Mouse (Mus musculus) intestine, embryonic 16.5 days (tissue): ENCODE measurements at regions not wholly inside any gene's neighbourhood (a gene's known extent, or its start where the extent isn't known, plus 50 kb on each side); places are given as distances from the start of the nearest gene placed in this dataset.

ENCODE experiments used
- ATAC-seq: fragments of 200-750 bp; cut with Nextera tagmentation; 2 replicates; pipeline ENCODE4 v1.8.0; 2017; ENCODE audit warnings: moderate TSS enrichment, moderate library complexity
- H3K27ac ChIP-seq: fragments of 300-500 bp; sonication (generic); 2 replicates; pipeline ENCODE4 v1.5.1; 2014; ENCODE audit warnings: mild to moderate bottlenecking, low read length
- H3K27me3 ChIP-seq: fragments of 300-500 bp; sonication (generic); replicated peaks from 2 replicates; pipeline ENCODE4 v1.6.1; 2014; ENCODE audit warnings: low read length, control low read depth, mixed read lengths; ENCODE audit not compliant: control insufficient read depth, insufficient read depth
- H3K36me3 ChIP-seq: fragments of 300-500 bp; sonication (generic); 2 replicates; pipeline ENCODE4 v1.6.1; 2014; ENCODE audit warnings: low read length, control low read depth; ENCODE audit not compliant: control insufficient read depth, insufficient read depth
- H3K4me1 ChIP-seq: fragments of 300-500 bp; sonication (generic); 2 replicates; pipeline ENCODE4 v1.6.1; 2014; ENCODE audit warnings: low read length, control low read depth, mixed read lengths; ENCODE audit not compliant: control insufficient read depth, insufficient read depth
- H3K4me2 ChIP-seq: fragments of 300-500 bp; sonication (generic); 2 replicates; pipeline ENCODE4 v1.6.1; 2014; ENCODE audit warnings: low read depth, low read length, control low read depth
- H3K4me3 ChIP-seq: fragments of 300-500 bp; sonication (generic); 2 replicates; pipeline ENCODE4 v1.5.1; 2014; ENCODE audit warnings: mild to moderate bottlenecking, low read length
- H3K9ac ChIP-seq: fragments of 300-500 bp; sonication (generic); 2 replicates; pipeline ENCODE4 v1.6.1; 2014; ENCODE audit warnings: low read depth, low read length
- H3K9me3 ChIP-seq: fragments of 300-500 bp; sonication (generic); 2 replicates; pipeline ENCODE4 v1.6.1; 2016; ENCODE audit warnings: low read length, control low read depth; ENCODE audit not compliant: control insufficient read depth
- WGBS: fragments of 180-500 bp; shearing (Covaris S2); extraction: QIAGEN DNeasy Blood & Tissue Kit; methylation state at CpG from one replicate; pipeline ENCODE4 v1.1.7; 2014; 5-methylcytosine and 5-hydroxymethylcytosine counted together

- no peak for ATAC-seq
- H3K9me3 ChIP-seq: no peaks in the 10 kb centered on the region
- H3K4me3 ChIP-seq: no peak overlapping the region
- H3K27me3 ChIP-seq: no peaks in the 10 kb centered on the region
- no peak overlapping the region for H3K27ac ChIP-seq
- no peaks in the 10 kb centered on the region for H3K36me3 ChIP-seq
- H3K4me1 ChIP-seq: no peaks in the 10 kb centered on the region
- no peak overlapping the region for H3K4me2 ChIP-seq
- WGBS: 84% methylated on average over 5 of the region's 5 CpGs
- H3K9ac ChIP-seq: no peak overlapping the region
These were observed 317.0 kb downstream of the Tex13c3 start for GRCm38 (mm10) chrX:19164151-19164550.

- no peak for ATAC-seq
- no peaks in the 10 kb centered on the region for H3K9me3 ChIP-seq
- no peaks in the 10 kb centered on the region for H3K4me1 ChIP-seq
- H3K9ac ChIP-seq: no peak overlapping the region
- H3K4me3 ChIP-seq: no peak overlapping the region
- H3K27me3 ChIP-seq: no peaks in the 10 kb centered on the region
- H3K36me3 ChIP-seq: no peaks in the 10 kb centered on the region
- WGBS: 64% methylated on average over 1 of the region's 1 CpGs
- no peak overlapping the region for H3K27ac ChIP-seq
- no peak overlapping the region for H3K4me2 ChIP-seq
These were observed 318.2 kb downstream of the Tex13c3 start for GRCm38 (mm10) chrX:19162958-19163357.

GRCm38 (mm10) chrX:19162351-19162750 lies 318.8 kb downstream of the Tex13c3 start:
- no peaks in the 10 kb centered on the region for H3K36me3 ChIP-seq
- no peak overlapping the region for H3K4me3 ChIP-seq
- H3K27me3 ChIP-seq: no peaks in the 10 kb centered on the region
- no peak for ATAC-seq
- H3K27ac ChIP-seq: no peak overlapping the region
- H3K9ac ChIP-seq: no peak overlapping the region
- H3K4me1 ChIP-seq: no peaks in the 10 kb centered on the region
- H3K9me3 ChIP-seq: no peaks in the 10 kb centered on the region
- H3K4me2 ChIP-seq: no peak overlapping the region

- Histone ChIP-seq H3K27me3 (no peaks in the 10 kb centered on the region), H3K9ac (no peak overlapping the region), H3K36me3 (no peaks in the 10 kb centered on the region), H3K4me3 (no peak overlapping the region), H3K4me1 (no peaks in the 10 kb centered on the region), H3K4me2 (no peak overlapping the region), H3K27ac (no peak overlapping the region), H3K9me3 (no peaks in the 10 kb centered on the region)
- 75% methylated on average over 3 of the region's 3 CpGs for WGBS
- ATAC-seq: no peak
These were observed 320.7 kb downstream of the Tex13c3 start for GRCm38 (mm10) chrX:19160275-19160930.

- no peak for ATAC-seq
- no peak overlapping the region for H3K4me3 ChIP-seq
- H3K27me3 ChIP-seq: no peaks in the 10 kb centered on the region
- no peaks in the 10 kb centered on the region for H3K9me3 ChIP-seq
- H3K36me3 ChIP-seq: no peaks in the 10 kb centered on the region
- no peaks in the 10 kb centered on the region for H3K4me1 ChIP-seq
- H3K4me2 ChIP-seq: no peak overlapping the region
- 83% methylated on average over 6 of the region's 6 CpGs for WGBS
- no peak overlapping the region for H3K27ac ChIP-seq
- H3K9ac ChIP-seq: no peak overlapping the region
These were observed 323.5 kb downstream of the Tex13c3 start for GRCm38 (mm10) chrX:19157464-19158203.

- Histone ChIP-seq H3K9me3 (no peaks in the 10 kb centered on the region), H3K9ac (no peak overlapping the region), H3K4me2 (no peak overlapping the region), H3K36me3 (no peaks in the 10 kb centered on the region), H3K4me3 (no peak overlapping the region), H3K27ac (no peak overlapping the region), H3K4me1 (no peaks in the 10 kb centered on the region), H3K27me3 (no peaks in the 10 kb centered on the region)
- 79% methylated on average over 2 of the region's 2 CpGs for WGBS
- ATAC-seq: no peak
These were observed 327.5 kb downstream of the Tex13c3 start for GRCm38 (mm10) chrX:19153619-19154018.

- Histone ChIP-seq H3K9ac (no peak overlapping the region), H3K36me3 (no peaks in the 10 kb centered on the region), H3K9me3 (no peaks in the 10 kb centered on the region), H3K4me2 (no peak overlapping the region), H3K27me3 (no peaks in the 10 kb centered on the region), H3K4me1 (no peaks in the 10 kb centered on the region), H3K4me3 (no peak overlapping the region), H3K27ac (no peak overlapping the region)
- 94% methylated on average over 1 of the region's 1 CpGs for WGBS
- no peak for ATAC-seq
These were observed 328.8 kb downstream of the Tex13c3 start for GRCm38 (mm10) chrX:19152170-19152861.

GRCm38 (mm10) chrX:19150606-19151005 lies 330.5 kb downstream of the Tex13c3 start:
- no peak for ATAC-seq
- Histone ChIP-seq H3K4me1 (no peaks in the 10 kb centered on the region), H3K9me3 (no peaks in the 10 kb centered on the region), H3K27me3 (no peaks in the 10 kb centered on the region), H3K4me2 (no peak overlapping the region), H3K36me3 (no peaks in the 10 kb centered on the region), H3K27ac (no peak overlapping the region), H3K9ac (no peak overlapping the region), H3K4me3 (no peak overlapping the region)
- 85% methylated on average over 3 of the region's 3 CpGs for WGBS

- H3K36me3 ChIP-seq: no peaks in the 10 kb centered on the region
- no peak overlapping the region for H3K27ac ChIP-seq
- H3K9ac ChIP-seq: no peak overlapping the region
- H3K4me2 ChIP-seq: no peak overlapping the region
- H3K9me3 ChIP-seq: no peaks in the 10 kb centered on the region
- ATAC-seq: no peak
- WGBS: 89% methylated on average over 1 of the region's 1 CpGs
- H3K4me1 ChIP-seq: no peaks in the 10 kb centered on the region
- H3K4me3 ChIP-seq: no peak overlapping the region
- no peaks in the 10 kb centered on the region for H3K27me3 ChIP-seq
These were observed 332.4 kb downstream of the Tex13c3 start for GRCm38 (mm10) chrX:19148672-19149071.
